Mouse (Mus musculus): ENCODE results near the gene Dapk3.
A peak's percentile ranks its signal among the peaks of the same experiment; 100 is the strongest.

The Dapk3 gene

GRCm38 (mm10) chr10:81231436-81231835 lies 48.6 kb downstream of the Dapk3 start:
- Histone ChIP-seq H3K36me3 (ENCODE audit: insufficient read depth, low read length) (no peaks in the 10 kb centered on the region), H3K4me1 (replicated peaks; ENCODE audit: low read depth, low read length) (peaks cover 77% of the 10 kb centered on the region), H3K4me3 (replicated peaks; ENCODE audit: low read length) (0 out of 2 replicates have a peak overlapping the region, but pooled peaks have one; percentile 60), H3K27me3 (ENCODE audit: insufficient read depth, low read length) (peaks cover 5% of the 10 kb centered on the region; the same call in 1 of the 2 replicates), H3K9me3 (ENCODE audit: low read length) (no peaks in the 10 kb centered on the region)
- no peak for TF ChIP-seq NANOG (IDR thresholded peaks at IDR 0.05; ENCODE audit: borderline replicate concordance, low read length)
- TF ChIP-seq POU5F1 (IDR thresholded peaks at IDR 0.05; ENCODE audit: borderline replicate concordance, low read length), result no peak
- no peak for TF ChIP-seq CTCF (conservative IDR thresholded peaks at IDR 0.05; ENCODE audit: low read length)

- Histone ChIP-seq H3K4me3 (replicated peaks; ENCODE audit: low read length) (peak within 1 kb of the TSS; percentile 84), H3K9me3 (ENCODE audit: low read length) (no peaks in the 10 kb centered on the region), H3K27me3 (ENCODE audit: insufficient read depth, low read length) (peaks cover 5% of the 10 kb centered on the region; the same call in 1 of the 2 replicates), H3K4me1 (replicated peaks; ENCODE audit: low read depth, low read length) (peaks cover 90% of the 10 kb centered on the region), H3K36me3 (ENCODE audit: insufficient read depth, low read length) (no peaks in the 10 kb centered on the region)
- TF ChIP-seq NANOG (IDR thresholded peaks at IDR 0.05; ENCODE audit: borderline replicate concordance, low read length) (no peak), POU5F1 (IDR thresholded peaks at IDR 0.05; ENCODE audit: borderline replicate concordance, low read length) (no peak), CTCF (conservative IDR thresholded peaks at IDR 0.05; ENCODE audit: low read length) (no peak)
These were observed 49.9 kb downstream of the Dapk3 start, which contains the start of gene Zfr2 for GRCm38 (mm10) chr10:81232580-81233225. Gene Zfr2, plus strand, starts transcription at chr10:81233155.

GRCm38 (mm10) chr10:81233226-81233585 lies 50.4 kb downstream of the Dapk3 start:
- Histone ChIP-seq H3K36me3 (ENCODE audit: insufficient read depth, low read length) (no peaks in the 10 kb centered on the region), H3K27me3 (ENCODE audit: insufficient read depth, low read length) (peaks cover 5% of the 10 kb centered on the region; the same call in 1 of the 2 replicates), H3K9me3 (ENCODE audit: low read length) (no peaks in the 10 kb centered on the region), H3K4me1 (replicated peaks; ENCODE audit: low read depth, low read length) (peaks cover 92% of the 10 kb centered on the region), H3K4me3 (replicated peaks; ENCODE audit: low read length) (peak overlapping the region; percentile 84)
- TF ChIP-seq CTCF (conservative IDR thresholded peaks at IDR 0.05; ENCODE audit: low read length) (no peak), NANOG (IDR thresholded peaks at IDR 0.05; ENCODE audit: borderline replicate concordance, low read length) (no peak), POU5F1 (IDR thresholded peaks at IDR 0.05; ENCODE audit: borderline replicate concordance, low read length) (no peak)

- TF ChIP-seq POU5F1 (IDR thresholded peaks at IDR 0.05; ENCODE audit: borderline replicate concordance, low read length) (no peak), NANOG (IDR thresholded peaks at IDR 0.05; ENCODE audit: borderline replicate concordance, low read length) (no peak), CTCF (conservative IDR thresholded peaks at IDR 0.05; ENCODE audit: low read length) (no peak)
- no peak overlapping the region for H3K4me3 ChIP-seq (replicated peaks; ENCODE audit: low read length)
- no peaks in the 10 kb centered on the region for H3K9me3 ChIP-seq (ENCODE audit: low read length)
- no peaks in the 10 kb centered on the region for H3K36me3 ChIP-seq (ENCODE audit: insufficient read depth, low read length)
- H3K4me1 ChIP-seq (replicated peaks; ENCODE audit: low read depth, low read length), result peaks cover 85% of the 10 kb centered on the region
- H3K27me3 ChIP-seq (ENCODE audit: insufficient read depth, low read length), result peaks cover 9% of the 10 kb centered on the region; the same call in 1 of the 2 replicates
These were observed 51.4 kb downstream of the Dapk3 start for GRCm38 (mm10) chr10:81234206-81234605.

GRCm38 (mm10) chr10:81236471-81237268 lies 53.9 kb downstream of the Dapk3 start:
- Histone ChIP-seq H3K9me3 (ENCODE audit: low read length) (no peaks in the 10 kb centered on the region), H3K27me3 (ENCODE audit: insufficient read depth, low read length) (peaks cover 20% of the 10 kb centered on the region), H3K36me3 (ENCODE audit: insufficient read depth, low read length) (no peaks in the 10 kb centered on the region), H3K4me1 (replicated peaks; ENCODE audit: low read depth, low read length) (peaks cover 81% of the 10 kb centered on the region), H3K4me3 (replicated peaks; ENCODE audit: low read length) (peak overlapping the region; percentile 55)
- TF ChIP-seq CTCF (conservative IDR thresholded peaks at IDR 0.05; ENCODE audit: low read length), result no peak
- TF ChIP-seq NANOG (IDR thresholded peaks at IDR 0.05; ENCODE audit: borderline replicate concordance, low read length), result no peak
- TF ChIP-seq POU5F1 (IDR thresholded peaks at IDR 0.05; ENCODE audit: borderline replicate concordance, low read length), result no peak

GRCm38 (mm10) chr10:81238618-81239017 lies 55.8 kb downstream of the Dapk3 start:
- TF ChIP-seq NANOG (IDR thresholded peaks at IDR 0.05; ENCODE audit: borderline replicate concordance, low read length) (no peak), CTCF (conservative IDR thresholded peaks at IDR 0.05; ENCODE audit: low read length) (no peak), POU5F1 (IDR thresholded peaks at IDR 0.05; ENCODE audit: borderline replicate concordance, low read length) (no peak)
- H3K9me3 ChIP-seq (ENCODE audit: low read length), result no peaks in the 10 kb centered on the region
- no peaks in the 10 kb centered on the region for H3K36me3 ChIP-seq (ENCODE audit: insufficient read depth, low read length)
- H3K27me3 ChIP-seq (ENCODE audit: insufficient read depth, low read length), result peaks cover 25% of the 10 kb centered on the region
- H3K4me3 ChIP-seq (replicated peaks; ENCODE audit: low read length), result no peak overlapping the region
- peaks cover 84% of the 10 kb centered on the region for H3K4me1 ChIP-seq (replicated peaks; ENCODE audit: low read depth, low read length)

- Histone ChIP-seq H3K9me3 (ENCODE audit: low read length) (no peaks in the 10 kb centered on the region), H3K27me3 (ENCODE audit: insufficient read depth, low read length) (peaks cover 36% of the 10 kb centered on the region), H3K4me1 (replicated peaks; ENCODE audit: low read depth, low read length) (peaks cover 80% of the 10 kb centered on the region), H3K36me3 (ENCODE audit: insufficient read depth, low read length) (no peaks in the 10 kb centered on the region), H3K4me3 (replicated peaks; ENCODE audit: low read length) (no peak overlapping the region)
- TF ChIP-seq POU5F1 (IDR thresholded peaks at IDR 0.05; ENCODE audit: borderline replicate concordance, low read length) (no peak), CTCF (conservative IDR thresholded peaks at IDR 0.05; ENCODE audit: low read length) (peak; percentile 73)
These were observed 58.1 kb downstream of the Dapk3 start for GRCm38 (mm10) chr10:81240876-81241275.

GRCm38 (mm10) chr10:81242021-81242420 lies 59.2 kb downstream of the Dapk3 start:
- peaks cover 36% of the 10 kb centered on the region for H3K27me3 ChIP-seq (ENCODE audit: insufficient read depth, low read length)
- no peaks in the 10 kb centered on the region for H3K9me3 ChIP-seq (ENCODE audit: low read length)
- H3K4me3 ChIP-seq (replicated peaks; ENCODE audit: low read length), result peak overlapping the region; percentile 64
- no peak for TF ChIP-seq POU5F1 (IDR thresholded peaks at IDR 0.05; ENCODE audit: borderline replicate concordance, low read length)
- no peak for TF ChIP-seq CTCF (conservative IDR thresholded peaks at IDR 0.05; ENCODE audit: low read length)
- TF ChIP-seq NANOG (IDR thresholded peaks at IDR 0.05; ENCODE audit: borderline replicate concordance, low read length), result no peak
- H3K36me3 ChIP-seq (ENCODE audit: insufficient read depth, low read length), result no peaks in the 10 kb centered on the region
- peaks cover 76% of the 10 kb centered on the region for H3K4me1 ChIP-seq (replicated peaks; ENCODE audit: low read depth, low read length)
